ENCODE assay signal across 12 mouse cellular contexts in the genomic region with DNA sequence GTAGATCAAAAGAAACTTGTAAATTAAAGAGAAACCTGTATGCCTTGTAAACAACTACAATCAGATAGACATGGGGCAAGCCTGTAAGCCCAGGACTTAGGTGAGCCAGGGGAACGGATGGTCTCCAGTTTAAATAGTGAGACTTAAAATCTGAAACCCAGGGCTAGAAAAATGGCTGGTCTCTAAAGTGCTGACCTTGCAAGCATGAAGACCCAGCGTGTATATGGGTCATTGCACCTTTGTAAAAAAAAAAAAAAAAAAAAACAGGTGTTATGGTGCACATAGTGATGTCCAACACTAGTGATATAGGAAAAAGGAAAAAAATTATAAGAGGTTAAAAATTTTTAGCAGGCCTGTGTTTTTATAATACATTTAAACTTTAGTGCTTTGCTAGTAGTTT. TPM values are rescaled to one million over a fixed set of nuclear protein-coding genes. Genes with fewer than 3 reads are reported as not detected.
A peak's percentile ranks its signal among the peaks of the same experiment; 100 is the strongest.
DNase-seq lines count a peak whose midpoint lies in the region; ATAC-seq and TF ChIP-seq lines count a peak whose summit lies in the region.
"Had no signal": no experiment of that assay in that cellular context is flagged by ENCODE, and none has a peak within 500 bp of the region (broad histone marks: within the 10 kb centered on the region; RNA-seq: fewer than 3 reads in every experiment).

No protein-coding gene starts in this region.

- no peak overlapping the region for H3K9ac ChIP-seq in heart, embryonic 12.5 days
- H3K9ac ChIP-seq in liver, embryonic 13.5 days, result peak overlapping the region; percentile 93
- H3K9ac ChIP-seq in neural tube, embryonic 14.5 days (replicated peaks; ENCODE audit: low read depth, low read length), result peak overlapping the region; percentile 84; the same call in 1 of the 2 replicates

- intact Hi-C loops in heart, postnatal 36 days (cut with DNase I), result no loop called here

- no peak for TF ChIP-seq CTCF in kidney, adult 2 months (conservative IDR thresholded peaks at IDR 0.05; ENCODE audit: insufficient read depth, insufficient read length, low read depth, low read length)

- H3K4me2 ChIP-seq in heart, embryonic 12.5 days, result 0 out of 2 replicates have a peak overlapping the region, but pooled peaks have one; percentile 72
- peak overlapping the region; percentile 83 for H3K4me2 ChIP-seq in liver, embryonic 13.5 days
- H3K4me2 ChIP-seq in neural tube, embryonic 14.5 days (ENCODE audit: low read depth, low read length), result peak overlapping the region; percentile 83

- WGBS in heart, embryonic 12.5 days, result 70% methylated on average over 2 of the region's 2 CpGs
- WGBS in liver, embryonic 13.5 days (ENCODE audit: insufficient replicate concordance), result 68% methylated on average over 2 of the region's 2 CpGs
- WGBS in neural tube, embryonic 14.5 days, result 86% methylated on average over 2 of the region's 2 CpGs
- 54% methylated on average over 2 of the region's 2 CpGs for WGBS in kidney, adult 2 months

- no peak overlapping the region for H3K4me3 ChIP-seq in heart, embryonic 12.5 days
- peak overlapping the region; percentile 35 for H3K4me3 ChIP-seq in megakaryocyte, embryonic 14.5 days (replicated peaks)
- H3K4me3 ChIP-seq in liver, embryonic 13.5 days (replicated peaks), result peak overlapping the region; percentile 82
- peak overlapping the region; percentile 76; the same call in 1 of the 2 replicates for H3K4me3 ChIP-seq in neural tube, embryonic 14.5 days (ENCODE audit: low read depth, low read length)
- H3K4me3 ChIP-seq in kidney, adult 2 months (ENCODE audit: insufficient read depth, low read depth, low read length), result no peak overlapping the region

- no peaks in the 10 kb centered on the region for H3K27me3 ChIP-seq in heart, embryonic 12.5 days (replicated peaks)
- no peaks in the 10 kb centered on the region for H3K27me3 ChIP-seq in megakaryocyte, embryonic 14.5 days (replicated peaks)
- no peaks in the 10 kb centered on the region for H3K27me3 ChIP-seq in liver, embryonic 13.5 days
- H3K27me3 ChIP-seq in neural tube, embryonic 14.5 days (ENCODE audit: control insufficient read depth, insufficient read depth, low read length), result no peaks in the 10 kb centered on the region
- H3K27me3 ChIP-seq in kidney, adult 2 months (replicated peaks; ENCODE audit: control insufficient read depth, insufficient read depth, low read length), result no peaks in the 10 kb centered on the region

- no peaks in the 10 kb centered on the region for H3K36me3 ChIP-seq in heart, embryonic 12.5 days
- no peaks in the 10 kb centered on the region for H3K36me3 ChIP-seq in megakaryocyte, embryonic 14.5 days (replicated peaks; ENCODE audit: low read length)
- H3K36me3 ChIP-seq in liver, embryonic 13.5 days, result no peaks in the 10 kb centered on the region
- H3K36me3 ChIP-seq in neural tube, embryonic 14.5 days (ENCODE audit: control insufficient read depth, insufficient read depth, low read length), result no peaks in the 10 kb centered on the region
- no peaks in the 10 kb centered on the region for H3K36me3 ChIP-seq in kidney, adult 2 months (ENCODE audit: control insufficient read depth, insufficient read depth, low read length)

- DNase-seq in heart, postnatal 36 days, result no peak
- no peak for DNase-seq in liver, embryonic 13.5 days
- no peak for DNase-seq in urinary bladder, postnatal 4 days (ENCODE audit: low spot score in 2 of 2)
- no peak for DNase-seq in kidney, adult 2 months
- DNase-seq: cerebellum, postnatal 10 days; kidney, postnatal 25 days; thymus, adult 18-20 months had no signal

- no peak overlapping the region for H3K27ac ChIP-seq in heart, embryonic 12.5 days (ENCODE audit: poor library complexity, severe bottlenecking)
- peak overlapping the region; percentile 62; the same call in 1 of the 2 replicates for H3K27ac ChIP-seq in liver, embryonic 13.5 days
- no peak overlapping the region for H3K27ac ChIP-seq in neural tube, embryonic 14.5 days (ENCODE audit: low read depth, low read length)
- H3K27ac ChIP-seq in kidney, adult 2 months (ENCODE audit: insufficient read depth, low read depth, low read length), result no peak overlapping the region

- H3K4me1 ChIP-seq in heart, embryonic 12.5 days (replicated peaks), result peaks cover 17% of the 10 kb centered on the region
- peaks cover 17% of the 10 kb centered on the region for H3K4me1 ChIP-seq in megakaryocyte, embryonic 14.5 days
- H3K4me1 ChIP-seq in liver, embryonic 13.5 days (replicated peaks), result peaks cover 28% of the 10 kb centered on the region
- H3K4me1 ChIP-seq in neural tube, embryonic 14.5 days (ENCODE audit: control insufficient read depth, insufficient read depth, low read length), result peaks cover 5% of the 10 kb centered on the region; the same call in 1 of the 2 replicates
- H3K4me1 ChIP-seq in kidney, adult 2 months (ENCODE audit: control insufficient read depth, insufficient read depth, low read length), result peaks cover 3% of the 10 kb centered on the region; the same call in 1 of the 2 replicates

- no peak for ATAC-seq in heart, embryonic 12.5 days (ENCODE audit: insufficient number of reproducible peaks, low FRiP score)
- no peak for ATAC-seq in megakaryocyte, adult 5-6 weeks (ENCODE audit: poor library complexity, severe bottlenecking)
- ATAC-seq in liver, embryonic 13.5 days (ENCODE audit: low read depth), result no peak
- no peak for ATAC-seq in neural tube, embryonic 14.5 days (ENCODE audit: low read depth)

- TF ChIP-seq POLR2A in kidney, adult 2 months (IDR thresholded peaks at IDR 0.05; ENCODE audit: low read depth, low read length), result no peak

- H3K9me3 ChIP-seq in heart, embryonic 12.5 days (replicated peaks), result no peaks in the 10 kb centered on the region
- H3K9me3 ChIP-seq in megakaryocyte, embryonic 14.5 days, result no peaks in the 10 kb centered on the region
- no peaks in the 10 kb centered on the region for H3K9me3 ChIP-seq in liver, embryonic 13.5 days (replicated peaks)
- H3K9me3 ChIP-seq in neural tube, embryonic 14.5 days (ENCODE audit: control insufficient read depth, low read length), result no peaks in the 10 kb centered on the region

RNA-seq across cellular contexts. Expression of a gene that starts 1.1 kb away (rescaled TPM):
- 12.9 and 13.7 TPM in 2 replicates for polyA plus RNA-seq in heart, embryonic 12.5 days (2016; fragmentation: Nextera tagmentation; extraction: Ambion mirVana)
- total RNA-seq in heart, postnatal 36 days (2021), result 10 to 100 TPM in 1 of 2 experiments, 1 to 10 TPM in 1; 9.8 to 12.1 TPM
- polyA plus RNA-seq in megakaryocyte, embryonic 14.5 days (2012; ENCODE audit: insufficient read depth, low replicate concordance), result 1.1 and 2.7 TPM in 2 replicates
- total RNA-seq in megakaryocyte, adult 5-6 weeks (2015), result 26.5 and 29.0 TPM in 2 replicates
- total RNA-seq in megakaryocyte, adult 5-6 weeks (2017), result 18.0 and 24.0 TPM in 2 replicates
- polyA plus RNA-seq in liver, embryonic 13.5 days (2015; fragmentation: Nextera tagmentation; extraction: Ambion mirVana), result 10.3 and 10.9 TPM in 2 replicates
- 25.5 and 26.5 TPM in 2 replicates for polyA plus RNA-seq in neural tube, embryonic 14.5 days (2014; fragmentation: Nextera tagmentation; extraction: Ambion mirVana)
- 7.1 and 8.2 TPM in 2 replicates for polyA plus RNA-seq in kidney, adult 2 months (2012; rRNA removed)

RNA-seq across cellular contexts. Expression of a gene that starts 9.4 kb away (rescaled TPM):
- 1.1 and 1.5 TPM in 2 replicates for polyA plus RNA-seq in heart, embryonic 12.5 days (2016; fragmentation: Nextera tagmentation; extraction: Ambion mirVana)
- total RNA-seq in heart, postnatal 36 days (2021), result under 1 TPM in 1 of 2 experiments, not detected in 1; 0.14 TPM
- not detected in 2 replicates for polyA plus RNA-seq in megakaryocyte, embryonic 14.5 days (2012; ENCODE audit: insufficient read depth, low replicate concordance)
- total RNA-seq in megakaryocyte, adult 5-6 weeks (2015), result 0.39 TPM in 1 of 2 replicates, not detected in the other
- 0.29 TPM in 1 of 2 replicates, not detected in the other for total RNA-seq in megakaryocyte, adult 5-6 weeks (2017)
- polyA plus RNA-seq in liver, embryonic 13.5 days (2015; fragmentation: Nextera tagmentation; extraction: Ambion mirVana), result 0.20 and 0.27 TPM in 2 replicates
- polyA plus RNA-seq in neural tube, embryonic 14.5 days (2014; fragmentation: Nextera tagmentation; extraction: Ambion mirVana), result 0.71 and 1.4 TPM in 2 replicates
- 0.05 TPM in 2 replicates for polyA plus RNA-seq in kidney, adult 2 months (2012; rRNA removed)
- polyA plus RNA-seq: C2C12 had no signal

Comparison
In these comparisons a context has a peak if more than half of its experiments do, and no peak if none do; other contexts are left out.
1. H3K4me3 ChIP-seq: peak in megakaryocyte, embryonic 14.5 days (single experiment), liver, embryonic 13.5 days (single experiment) and neural tube, embryonic 14.5 days (single experiment); none in heart, embryonic 12.5 days (single experiment) and kidney, adult 2 months (single experiment).
2. Peak in every context shown above with its lines, with median percentiles within 50 percentile points of each other: H3K4me2 ChIP-seq.